In the genomic region with DNA sequence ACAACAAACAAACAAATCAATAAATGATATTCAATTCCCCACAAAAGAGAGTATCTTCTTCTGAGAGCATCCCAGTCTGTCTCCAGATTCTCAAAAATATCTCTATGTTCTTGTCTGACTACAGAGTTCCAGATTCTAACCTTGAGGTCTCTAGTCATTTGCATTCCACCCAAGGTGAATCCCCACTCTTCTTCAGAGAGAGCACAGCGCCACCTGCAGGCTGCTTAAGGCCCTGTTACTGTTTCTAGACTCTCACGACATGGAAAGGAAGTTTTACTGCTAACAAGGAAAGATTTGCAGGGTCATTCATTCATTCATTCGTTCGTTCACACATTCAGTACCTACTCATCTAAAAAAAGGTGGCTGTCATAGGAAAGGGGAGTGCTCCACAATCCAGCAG, we compare ENCODE assay signal across 9 mouse cellular contexts.
DNase-seq lines count a peak whose midpoint lies in the region; ATAC-seq and TF ChIP-seq lines count a peak whose summit lies in the region.
"Had no signal": no experiment of that assay in that cellular context is flagged by ENCODE, and none has a peak within 500 bp of the region (broad histone marks: within the 10 kb centered on the region; RNA-seq: fewer than 3 reads in every experiment).

No protein-coding gene starts in this region.

- peak; percentile 53 for TF ChIP-seq CTCF in heart, postnatal 0 days (IDR thresholded peaks at IDR 0.05; ENCODE audit: low read depth)
- no peak for TF ChIP-seq CTCF in thymus, adult 2 months (IDR thresholded peaks at IDR 0.05; ENCODE audit: borderline replicate concordance, control insufficient read depth, extremely low read depth, insufficient read depth, low read length, poor library complexity)

- no peak overlapping the region for H3K27ac ChIP-seq in heart, postnatal 0 days (ENCODE audit: low read depth)
- H3K27ac ChIP-seq in thymus, adult 2 months (ENCODE audit: control insufficient read depth, insufficient read depth, low read length), result no peak overlapping the region
- H3K27ac ChIP-seq in embryonic facial prominence, embryonic 11.5 days (replicated peaks; ENCODE audit: low read depth, low read length), result no peak overlapping the region
- no peak overlapping the region for H3K27ac ChIP-seq in kidney, embryonic 15.5 days
- H3K27ac ChIP-seq: liver, embryonic 13.5 days had no signal

- no peak overlapping the region for H3K4me3 ChIP-seq in heart, postnatal 0 days (ENCODE audit: low read depth, low read length)
- no peak overlapping the region for H3K4me3 ChIP-seq in thymus, adult 2 months (ENCODE audit: control insufficient read depth, insufficient read depth, low read length)
- no peak overlapping the region for H3K4me3 ChIP-seq in embryonic facial prominence, embryonic 11.5 days (ENCODE audit: low read depth, low read length)
- H3K4me3 ChIP-seq in kidney, embryonic 15.5 days (replicated peaks), result no peak overlapping the region
- H3K4me3 ChIP-seq: liver, embryonic 13.5 days had no signal

- H3K9me3 ChIP-seq in heart, postnatal 0 days (replicated peaks; ENCODE audit: control insufficient read depth, low read length), result no peaks in the 10 kb centered on the region
- no peaks in the 10 kb centered on the region for H3K9me3 ChIP-seq in embryonic facial prominence, embryonic 11.5 days (replicated peaks; ENCODE audit: control insufficient read depth, low read length)
- H3K9me3 ChIP-seq in kidney, embryonic 15.5 days (replicated peaks), result no peaks in the 10 kb centered on the region
- H3K9me3 ChIP-seq: liver, embryonic 13.5 days had no signal

- H3K4me1 ChIP-seq in heart, postnatal 0 days (ENCODE audit: control insufficient read depth, insufficient read depth), result no peaks in the 10 kb centered on the region
- no peaks in the 10 kb centered on the region for H3K4me1 ChIP-seq in thymus, adult 2 months (replicated peaks; ENCODE audit: control insufficient read depth, insufficient read depth, low read length)
- H3K4me1 ChIP-seq in embryonic facial prominence, embryonic 11.5 days (ENCODE audit: control insufficient read depth, insufficient read depth, low read length), result peaks cover 3% of the 10 kb centered on the region; the same call in 1 of the 2 replicates
- no peaks in the 10 kb centered on the region for H3K4me1 ChIP-seq in kidney, embryonic 15.5 days
- H3K4me1 ChIP-seq: liver, embryonic 13.5 days had no signal

- H3K4me2 ChIP-seq in heart, postnatal 0 days (ENCODE audit: low read depth, low read length), result no peak overlapping the region
- no peak overlapping the region for H3K4me2 ChIP-seq in embryonic facial prominence, embryonic 11.5 days (ENCODE audit: low read depth, low read length)
- no peak overlapping the region for H3K4me2 ChIP-seq in kidney, embryonic 15.5 days
- H3K4me2 ChIP-seq: liver, embryonic 13.5 days had no signal

- no peak overlapping the region for H3K9ac ChIP-seq in heart, postnatal 0 days (replicated peaks; ENCODE audit: low read depth, low read length)
- H3K9ac ChIP-seq in embryonic facial prominence, embryonic 11.5 days (replicated peaks; ENCODE audit: low read length), result no peak overlapping the region
- no peak overlapping the region for H3K9ac ChIP-seq in kidney, embryonic 15.5 days
- H3K9ac ChIP-seq: liver, embryonic 13.5 days had no signal

- TF ChIP-seq EP300 in heart, postnatal 0 days (IDR thresholded peaks at IDR 0.05; ENCODE audit: low read depth), result no peak

- DNase-seq in heart, postnatal 0 days (ENCODE audit: low spot score), result no peak
- DNase-seq in heart, postnatal 25 days (ENCODE audit: low spot score), result no peak
- peak; percentile 44 for DNase-seq in thymus, adult 2 months
- DNase-seq in thymus, adult 18-20 months, result no peak
- DNase-seq in embryonic facial prominence, embryonic 11.5 days (ENCODE audit: low spot score), result peak; percentile 36
- DNase-seq in thymus, postnatal 4 days, result peak; percentile 80
- DNase-seq: liver, embryonic 13.5 days had no signal

- intact Hi-C loops in heart, postnatal 25 days (cut with DNase I), result loop anchor here (5.0 kb wide), 3 partner anchors 220 to 710 kb away; no protein-coding TSS in a partner anchor

- H3K27me3 ChIP-seq in heart, postnatal 0 days (ENCODE audit: control insufficient read depth, insufficient read depth, low read length), result 0 out of 2 replicates have a peak, but pooled peaks cover 8% of the 10 kb centered on the region
- H3K27me3 ChIP-seq in thymus, adult 2 months (ENCODE audit: control insufficient read depth, insufficient read depth, low read length), result no peaks in the 10 kb centered on the region
- no peaks in the 10 kb centered on the region for H3K27me3 ChIP-seq in embryonic facial prominence, embryonic 11.5 days (ENCODE audit: control insufficient read depth, insufficient read depth, low read length)
- H3K27me3 ChIP-seq in kidney, embryonic 15.5 days, result peaks cover 20% of the 10 kb centered on the region
- H3K27me3 ChIP-seq: liver, embryonic 13.5 days had no signal

- 52% methylated on average over 4 of the region's 4 CpGs for WGBS in heart, postnatal 0 days
- WGBS in thymus, adult 2 months, result 65% methylated on average over 4 of the region's 4 CpGs
- WGBS in embryonic facial prominence, embryonic 11.5 days, result 58% methylated on average over 4 of the region's 4 CpGs
- WGBS in kidney, embryonic 15.5 days, result 54% methylated on average over 4 of the region's 4 CpGs

- no peak for ATAC-seq in heart, postnatal 0 days (ENCODE audit: insufficient read depth, low read depth)
- no peak for ATAC-seq in embryonic facial prominence, embryonic 11.5 days (replicated peaks; ENCODE audit: insufficient number of reproducible peaks, low FRiP score, low TSS enrichment, low read depth)
- no peak for ATAC-seq in megakaryocyte-erythroid progenitor cell, adult 5-6 weeks (replicated peaks; ENCODE audit: low FRiP score, low TSS enrichment, poor library complexity, severe bottlenecking)
- ATAC-seq in kidney, embryonic 15.5 days (replicated peaks; ENCODE audit: low FRiP score), result no peak

- H3K36me3 ChIP-seq in heart, postnatal 0 days (replicated peaks; ENCODE audit: control insufficient read depth, insufficient read depth, low read length), result no peaks in the 10 kb centered on the region
- no peaks in the 10 kb centered on the region for H3K36me3 ChIP-seq in thymus, adult 2 months (ENCODE audit: control insufficient read depth, insufficient read depth, low read length)
- H3K36me3 ChIP-seq in embryonic facial prominence, embryonic 11.5 days (replicated peaks; ENCODE audit: control insufficient read depth, insufficient read depth, low read depth, low read length), result no peaks in the 10 kb centered on the region
- no peaks in the 10 kb centered on the region for H3K36me3 ChIP-seq in kidney, embryonic 15.5 days
- H3K36me3 ChIP-seq: liver, embryonic 13.5 days had no signal

- TF ChIP-seq POLR2A in thymus, adult 2 months (IDR thresholded peaks at IDR 0.05; ENCODE audit: control insufficient read depth, extremely low read depth, insufficient read depth, low read length, poor library complexity), result no peak

Comparison
In these comparisons a context has a peak if more than half of its experiments do, and no peak if none do; other contexts are left out.
1. DNase-seq: peak in thymus, adult 2 months (single experiment), embryonic facial prominence, embryonic 11.5 days (single experiment) and thymus, postnatal 4 days (single experiment); none in heart, postnatal 0 days (single experiment), heart, postnatal 25 days (single experiment) and thymus, adult 18-20 months (0 of 2).